Mouse (Mus musculus): ENCODE data around the gene Abca6.

GRCm38 (mm10) chr11:110290586-110290985 is 39.0 kb upstream of the Abca6 start:
- TF ChIP-seq POLR2A (IDR thresholded peaks at IDR 0.05; ENCODE audit: insufficient read depth, low read depth, low read length) (no peak), CTCF (IDR thresholded peaks at IDR 0.05; ENCODE audit: insufficient read depth, low read depth, low read length) (no peak)

All from olfactory bulb, adult 2 months (tissue).